Mouse (Mus musculus) thymus, adult 2 months (tissue): ENCODE results near the gene Trp53bp1.

Experiments used
- CTCF ChIP-seq: fragments of 200-500 bp; IDR thresholded peaks from 2 replicates; pipeline ENCODE4 v1.5.1; 2012; ENCODE audit warnings: mild to moderate bottlenecking, control low read depth, low read length, moderate library complexity, borderline replicate concordance; ENCODE audit not compliant: control insufficient read depth, poor library complexity, insufficient read depth; ENCODE audit errors: extremely low read depth
- POLR2A ChIP-seq: fragments of 200-500 bp; IDR thresholded peaks from 2 replicates; pipeline ENCODE4 v1.6.1; 2012; ENCODE audit warnings: mild to moderate bottlenecking, low read length, control low read depth, moderate library complexity; ENCODE audit not compliant: control insufficient read depth, poor library complexity, insufficient read depth; ENCODE audit errors: extremely low read depth

GRCm38 (mm10) chr2:121289730-121290540 lies 18.7 kb upstream of the Trp53bp1 start:
- 0 out of 2 replicates have a peak, but pooled peaks have one; percentile 14 for TF ChIP-seq CTCF
- TF ChIP-seq POLR2A: no peak
